ENCODE assay signal across 16 mouse cellular contexts in genomic region chr4:97676579-97676937, GRCm38 (mm10).
DNase-seq lines count a peak whose midpoint lies in the region; ATAC-seq lines count a peak whose summit lies in the region.
"Had no signal": no experiment of that assay in that cellular context is flagged by ENCODE, and none has a peak within 500 bp of the region (broad histone marks: within the 10 kb centered on the region; RNA-seq: fewer than 3 reads in every experiment).

No protein-coding gene starts in this region.

- no peak for DNase-seq in heart, embryonic 10.5 days (ENCODE audit: low spot score)
- no peak for DNase-seq in heart, adult 9 months (ENCODE audit: low spot score in 2 of 2)
- peak; percentile 14 for DNase-seq in MN1 (ENCODE audit: low spot score)
- DNase-seq in forebrain, embryonic 10.5 days (ENCODE audit: extremely low spot score, low spot score), result no peak
- no peak for DNase-seq in hindbrain, embryonic 14.5 days (ENCODE audit: low spot score)
- no peak for DNase-seq in gastrocnemius, postnatal 10 days
- no peak for DNase-seq in liver
- DNase-seq in spleen, adult 12 weeks (ENCODE audit: low spot score), result no peak
- DNase-seq: adrenal gland, postnatal 10 days; cerebellum, adult 11 months; embryo, embryonic 11 days; kidney, adult 2 months; lung, adult 18-20 months had no signal

- no peaks in the 10 kb centered on the region for H3K9me3 ChIP-seq in heart, embryonic 10.5 days
- H3K9me3 ChIP-seq in forebrain, embryonic 10.5 days, result no peaks in the 10 kb centered on the region
- no peaks in the 10 kb centered on the region for H3K9me3 ChIP-seq in hindbrain, embryonic 14.5 days (ENCODE audit: control insufficient read depth, low read length)
- H3K9me3 ChIP-seq: heart, embryonic 12.5 days had no signal

- no peaks in the 10 kb centered on the region for H3K27me3 ChIP-seq in heart, embryonic 10.5 days (ENCODE audit: insufficient read depth, poor library complexity, severe bottlenecking)
- H3K27me3 ChIP-seq in forebrain, embryonic 10.5 days (ENCODE audit: poor library complexity, severe bottlenecking), result peaks cover 12% of the 10 kb centered on the region
- H3K27me3 ChIP-seq in hindbrain, embryonic 14.5 days (ENCODE audit: control insufficient read depth, insufficient read depth, low read length), result no peaks in the 10 kb centered on the region
- H3K27me3 ChIP-seq: heart, embryonic 12.5 days had no signal

- WGBS in heart, embryonic 10.5 days, result 38% methylated on average over 2 of the region's 2 CpGs
- WGBS in forebrain, embryonic 10.5 days, result 33% methylated on average over 2 of the region's 2 CpGs
- WGBS in hindbrain, embryonic 14.5 days, result 26% methylated on average over 2 of the region's 2 CpGs

- H3K36me3 ChIP-seq in heart, embryonic 10.5 days, result no peaks in the 10 kb centered on the region
- no peaks in the 10 kb centered on the region for H3K36me3 ChIP-seq in forebrain, embryonic 10.5 days (replicated peaks)
- H3K36me3 ChIP-seq in hindbrain, embryonic 14.5 days (replicated peaks; ENCODE audit: control insufficient read depth, insufficient read depth), result no peaks in the 10 kb centered on the region
- H3K36me3 ChIP-seq: heart, embryonic 12.5 days had no signal

- ATAC-seq in hindbrain, embryonic 14.5 days (ENCODE audit: low FRiP score), result peak; percentile 41; the same call in 1 of the 2 replicates

- no peaks in the 10 kb centered on the region for H3K4me1 ChIP-seq in heart, embryonic 10.5 days
- H3K4me1 ChIP-seq in forebrain, embryonic 10.5 days, result peaks cover 42% of the 10 kb centered on the region
- H3K4me1 ChIP-seq in hindbrain, embryonic 14.5 days (replicated peaks; ENCODE audit: control insufficient read depth, insufficient read depth, low read length), result peaks cover 16% of the 10 kb centered on the region

- no peak overlapping the region for H3K9ac ChIP-seq in hindbrain, embryonic 14.5 days
- H3K9ac ChIP-seq: heart, embryonic 12.5 days had no signal

- no peak overlapping the region for H3K4me3 ChIP-seq in heart, embryonic 10.5 days
- no peak overlapping the region for H3K4me3 ChIP-seq in forebrain, embryonic 10.5 days
- H3K4me3 ChIP-seq in hindbrain, embryonic 14.5 days (replicated peaks; ENCODE audit: low read length), result no peak overlapping the region
- H3K4me3 ChIP-seq: erythroblast, embryonic 14.5 days; heart, embryonic 12.5 days had no signal

- no peak overlapping the region for H3K4me2 ChIP-seq in hindbrain, embryonic 14.5 days (replicated peaks)
- H3K4me2 ChIP-seq: heart, embryonic 12.5 days had no signal

- peak overlapping the region; percentile 36; the same call in 1 of the 2 replicates for H3K27ac ChIP-seq in heart, embryonic 10.5 days
- peak overlapping the region; percentile 69 for H3K27ac ChIP-seq in forebrain, embryonic 10.5 days
- H3K27ac ChIP-seq in hindbrain, embryonic 14.5 days, result no peak overlapping the region
- H3K27ac ChIP-seq: macrophage had no signal
